Mouse (Mus musculus): ENCODE results near the gene Slc13a4.

GRCm38 (mm10) chr6:35309406-35309805 lies 1.5 kb upstream of the Slc13a4 start:
- no peak for TF ChIP-seq CTCF (IDR thresholded peaks at IDR 0.05; ENCODE audit: low read depth, low read length)
- no peak for TF ChIP-seq POLR2A (IDR thresholded peaks at IDR 0.05; ENCODE audit: borderline replicate concordance, low read depth, low read length)
